Mouse (Mus musculus): ENCODE measurements at regions not wholly inside any gene's neighbourhood (a gene's known extent, or its start where the extent isn't known, plus 50 kb on each side); places are given as distances from the start of the nearest gene placed in this dataset.

DNA sequence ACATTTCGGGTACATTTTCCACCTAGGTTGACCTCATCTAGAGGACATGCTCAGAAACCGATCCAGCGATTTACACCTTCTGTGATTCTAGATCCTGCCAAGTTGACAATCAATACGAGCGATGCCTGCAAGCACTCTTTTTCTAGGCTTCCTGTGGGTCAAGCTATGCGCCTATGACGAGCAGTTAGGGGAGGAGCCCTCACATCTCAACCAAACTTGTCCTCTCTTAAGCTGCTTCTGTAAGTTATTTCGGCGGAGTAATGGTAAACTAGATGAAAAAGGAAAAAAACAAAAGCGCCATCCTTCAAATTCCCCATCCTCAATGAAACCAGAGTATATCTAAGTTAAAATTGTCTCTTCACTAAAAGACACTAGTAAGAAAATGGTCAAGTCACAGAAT lies 858.5 kb downstream of the Zfp704 start:
- H3K27me3 ChIP-seq (ENCODE audit: control insufficient read depth, insufficient read depth, low read length): no peaks in the 10 kb centered on the region
- H3K4me2 ChIP-seq (ENCODE audit: low read length): no peak overlapping the region
- no peak overlapping the region for H3K27ac ChIP-seq (replicated peaks; ENCODE audit: low read depth, low read length)
- DNase-seq (no peak), ATAC-seq (ENCODE audit: low FRiP score, low TSS enrichment) (no peak)
- H3K36me3 ChIP-seq (ENCODE audit: control insufficient read depth, insufficient read depth, low read length): no peaks in the 10 kb centered on the region
- no peak overlapping the region for H3K4me3 ChIP-seq (replicated peaks; ENCODE audit: low read depth, low read length)
- no peaks in the 10 kb centered on the region for H3K9me3 ChIP-seq (ENCODE audit: control insufficient read depth, low read length)
- 0 out of 2 replicates have a peak, but pooled peaks cover 5% of the 10 kb centered on the region for H3K4me1 ChIP-seq (ENCODE audit: control insufficient read depth, insufficient read depth, low read length)
- H3K9ac ChIP-seq (replicated peaks; ENCODE audit: low read length): no peak overlapping the region
- 91% methylated on average over 10 of the region's 10 CpGs for WGBS

DNA sequence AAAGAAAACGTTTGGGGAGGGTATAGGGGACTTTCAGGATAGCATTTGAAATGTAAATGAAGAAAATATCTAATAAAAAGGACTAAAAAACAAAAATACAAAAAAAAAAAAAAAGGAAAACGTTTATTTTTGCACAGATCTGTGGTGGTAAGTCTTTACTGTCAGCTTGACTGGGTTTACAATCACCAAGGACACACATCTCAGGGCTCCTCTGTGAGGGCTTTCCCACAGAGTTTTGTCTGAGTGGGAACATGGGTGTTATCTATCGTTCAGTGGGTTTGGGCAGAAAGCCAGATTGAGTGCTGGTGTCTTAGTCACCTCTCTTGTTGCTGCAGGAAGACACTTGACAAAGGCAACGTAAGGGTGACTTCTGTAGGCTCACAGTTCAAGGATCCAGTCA lies 859.0 kb downstream of the Zfp704 start:
- no peak overlapping the region for H3K9ac ChIP-seq (replicated peaks; ENCODE audit: low read length)
- no peaks in the 10 kb centered on the region for H3K27me3 ChIP-seq (ENCODE audit: control insufficient read depth, insufficient read depth, low read length)
- DNase-seq (no peak), ATAC-seq (ENCODE audit: low FRiP score, low TSS enrichment) (no peak)
- no peaks in the 10 kb centered on the region for H3K36me3 ChIP-seq (ENCODE audit: control insufficient read depth, insufficient read depth, low read length)
- 68% methylated on average over 4 of the region's 4 CpGs for WGBS
- H3K4me1 ChIP-seq (ENCODE audit: control insufficient read depth, insufficient read depth, low read length): 0 out of 2 replicates have a peak, but pooled peaks cover 5% of the 10 kb centered on the region
- no peak overlapping the region for H3K4me3 ChIP-seq (replicated peaks; ENCODE audit: low read depth, low read length)
- H3K4me2 ChIP-seq (ENCODE audit: low read length): no peak overlapping the region
- no peaks in the 10 kb centered on the region for H3K9me3 ChIP-seq (ENCODE audit: control insufficient read depth, low read length)
- H3K27ac ChIP-seq (replicated peaks; ENCODE audit: low read depth, low read length): no peak overlapping the region

DNA sequence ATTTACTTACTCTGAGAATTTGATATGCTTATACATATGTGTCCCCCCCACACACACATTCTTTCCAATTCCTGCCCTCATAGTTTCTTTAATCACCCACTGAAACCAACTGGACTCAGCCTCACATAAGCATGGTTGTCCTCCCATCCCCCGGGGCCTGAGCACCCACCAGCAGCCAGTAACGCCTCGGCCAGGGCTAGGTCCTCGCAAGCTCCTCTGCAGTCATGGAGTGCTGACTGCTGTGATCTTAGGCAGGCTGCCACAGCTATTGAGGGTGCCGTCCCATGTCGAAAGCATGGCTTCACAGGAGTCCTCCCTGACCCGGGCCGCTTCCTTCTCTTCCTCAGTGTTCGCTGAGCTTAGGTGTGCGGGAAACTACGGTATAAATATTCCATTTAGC lies 859.7 kb downstream of the Zfp704 start:
- H3K27ac ChIP-seq (replicated peaks; ENCODE audit: low read depth, low read length): no peak overlapping the region
- no peak for ATAC-seq (ENCODE audit: low FRiP score, low TSS enrichment)
- 0 out of 2 replicates have a peak, but pooled peaks cover 5% of the 10 kb centered on the region for H3K4me1 ChIP-seq (ENCODE audit: control insufficient read depth, insufficient read depth, low read length)
- no peak overlapping the region for H3K4me3 ChIP-seq (replicated peaks; ENCODE audit: low read depth, low read length)
- 91% methylated on average over 11 of the region's 11 CpGs for WGBS
- no peak overlapping the region for H3K9ac ChIP-seq (replicated peaks; ENCODE audit: low read length)
- no peaks in the 10 kb centered on the region for H3K27me3 ChIP-seq (ENCODE audit: control insufficient read depth, insufficient read depth, low read length)
- H3K36me3 ChIP-seq (ENCODE audit: control insufficient read depth, insufficient read depth, low read length): no peaks in the 10 kb centered on the region
- H3K9me3 ChIP-seq (ENCODE audit: control insufficient read depth, low read length): no peaks in the 10 kb centered on the region
- H3K4me2 ChIP-seq (ENCODE audit: low read length): no peak overlapping the region
- DNase-seq: no peak

DNA sequence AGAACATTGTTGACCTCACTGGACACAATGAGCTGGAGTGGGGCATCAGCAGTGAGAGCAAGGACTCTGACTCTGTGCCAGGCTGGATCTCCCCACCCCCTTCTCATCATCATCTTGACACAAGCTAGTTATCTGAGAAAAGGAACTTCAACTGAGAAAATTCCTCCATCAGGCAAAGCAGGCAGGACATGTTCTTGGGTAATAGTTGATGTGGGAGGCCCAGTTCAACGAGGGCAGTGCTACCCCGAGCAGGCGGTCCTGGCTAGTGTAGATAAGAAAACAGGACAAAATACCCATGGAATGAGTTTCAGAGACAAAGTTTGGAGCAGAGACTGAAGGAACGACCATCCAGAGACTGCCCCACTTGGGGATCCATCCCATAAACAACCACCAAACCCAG lies 862.7 kb downstream of the Zfp704 start:
- ATAC-seq (ENCODE audit: low FRiP score, low TSS enrichment) (no peak), DNase-seq (no peak)
- Histone ChIP-seq H3K9ac (replicated peaks; ENCODE audit: low read length) (no peak overlapping the region), H3K27ac (replicated peaks; ENCODE audit: low read depth, low read length) (no peak overlapping the region), H3K4me2 (ENCODE audit: low read length) (no peak overlapping the region), H3K4me3 (replicated peaks; ENCODE audit: low read depth, low read length) (no peak overlapping the region), H3K36me3 (ENCODE audit: control insufficient read depth, insufficient read depth, low read length) (no peaks in the 10 kb centered on the region), H3K4me1 (ENCODE audit: control insufficient read depth, insufficient read depth, low read length) (no peaks in the 10 kb centered on the region), H3K27me3 (ENCODE audit: control insufficient read depth, insufficient read depth, low read length) (no peaks in the 10 kb centered on the region), H3K9me3 (ENCODE audit: control insufficient read depth, low read length) (no peaks in the 10 kb centered on the region)
- WGBS: 94% methylated on average over 4 of the region's 4 CpGs

DNA sequence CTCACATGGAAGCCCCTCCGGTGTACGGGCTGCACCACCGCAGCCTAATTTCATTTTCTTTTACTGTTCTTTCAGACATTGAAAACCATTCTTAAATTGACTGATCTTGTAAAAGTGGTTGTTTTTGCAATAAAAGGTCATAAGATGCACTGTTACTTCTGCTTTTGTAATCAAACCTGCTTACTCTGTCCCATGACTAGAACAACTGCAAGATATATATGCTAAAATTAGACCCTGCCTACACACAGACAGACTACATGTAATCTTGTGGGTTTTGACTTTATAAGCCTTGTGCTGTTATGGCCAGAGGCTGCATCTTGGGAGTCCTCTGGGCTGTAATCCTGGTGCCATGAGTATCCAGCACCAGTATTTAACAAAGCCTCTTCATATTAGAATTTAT lies 863.2 kb downstream of the Zfp704 start:
- no peak overlapping the region for H3K4me2 ChIP-seq (ENCODE audit: low read length)
- ATAC-seq (ENCODE audit: low FRiP score, low TSS enrichment) (no peak), DNase-seq (no peak)
- H3K4me1 ChIP-seq (ENCODE audit: control insufficient read depth, insufficient read depth, low read length): no peaks in the 10 kb centered on the region
- no peak overlapping the region for H3K4me3 ChIP-seq (replicated peaks; ENCODE audit: low read depth, low read length)
- H3K9ac ChIP-seq (replicated peaks; ENCODE audit: low read length): no peak overlapping the region
- 98% methylated on average over 3 of the region's 3 CpGs for WGBS
- no peaks in the 10 kb centered on the region for H3K9me3 ChIP-seq (ENCODE audit: control insufficient read depth, low read length)
- no peak overlapping the region for H3K27ac ChIP-seq (replicated peaks; ENCODE audit: low read depth, low read length)
- no peaks in the 10 kb centered on the region for H3K36me3 ChIP-seq (ENCODE audit: control insufficient read depth, insufficient read depth, low read length)
- no peaks in the 10 kb centered on the region for H3K27me3 ChIP-seq (ENCODE audit: control insufficient read depth, insufficient read depth, low read length)

DNA sequence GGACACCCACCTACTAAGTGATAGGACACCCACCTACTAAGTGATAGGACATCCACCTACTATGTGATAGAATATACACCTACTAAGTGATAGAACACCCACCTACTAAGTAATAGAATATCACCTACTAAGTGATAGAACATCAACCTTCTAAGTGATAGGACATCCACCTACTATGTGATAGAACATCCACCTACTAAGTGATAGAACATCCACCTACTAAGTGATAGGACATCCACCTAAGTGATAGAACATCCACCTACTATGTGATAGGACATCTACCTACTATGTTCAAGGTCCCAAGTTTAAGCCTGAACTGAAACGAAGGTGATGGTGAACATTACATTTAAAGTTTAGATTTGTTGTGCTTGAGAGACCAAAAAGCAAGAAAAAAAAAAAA lies 863.8 kb downstream of the Zfp704 start:
- H3K27me3 ChIP-seq (ENCODE audit: control insufficient read depth, insufficient read depth, low read length): no peaks in the 10 kb centered on the region
- H3K4me2 ChIP-seq (ENCODE audit: low read length): no peak overlapping the region
- no peaks in the 10 kb centered on the region for H3K4me1 ChIP-seq (ENCODE audit: control insufficient read depth, insufficient read depth, low read length)
- DNase-seq: no peak
- ATAC-seq (ENCODE audit: low FRiP score, low TSS enrichment): no peak
- no peak overlapping the region for H3K9ac ChIP-seq (replicated peaks; ENCODE audit: low read length)
- no peak overlapping the region for H3K4me3 ChIP-seq (replicated peaks; ENCODE audit: low read depth, low read length)
- no peaks in the 10 kb centered on the region for H3K36me3 ChIP-seq (ENCODE audit: control insufficient read depth, insufficient read depth, low read length)
- no peaks in the 10 kb centered on the region for H3K9me3 ChIP-seq (ENCODE audit: control insufficient read depth, low read length)
- 100% methylated on average over 1 of the region's 1 CpGs for WGBS
- H3K27ac ChIP-seq (replicated peaks; ENCODE audit: low read depth, low read length): no peak overlapping the region

DNA sequence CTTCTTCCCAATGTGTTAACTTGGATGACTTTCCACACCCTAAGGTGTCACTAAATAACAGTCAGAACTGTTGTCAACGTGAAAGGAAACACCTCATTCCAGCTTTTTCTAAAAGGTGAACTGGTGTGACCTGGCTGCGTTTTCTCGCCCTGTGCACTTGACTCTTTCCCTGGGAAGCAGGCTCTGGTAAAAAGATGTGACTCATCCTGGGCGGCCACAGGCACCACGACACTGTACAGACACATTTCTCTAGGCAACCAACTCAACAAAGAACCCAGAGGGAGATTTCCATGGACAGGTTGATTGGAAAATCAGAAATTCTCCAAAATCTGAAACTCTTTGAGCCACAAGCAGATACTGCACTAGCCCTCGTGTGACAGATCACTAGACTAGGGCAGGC lies 865.0 kb downstream of the Zfp704 start:
- Histone ChIP-seq H3K36me3 (ENCODE audit: control insufficient read depth, insufficient read depth, low read length) (no peaks in the 10 kb centered on the region), H3K4me1 (ENCODE audit: control insufficient read depth, insufficient read depth, low read length) (no peaks in the 10 kb centered on the region), H3K27me3 (ENCODE audit: control insufficient read depth, insufficient read depth, low read length) (no peaks in the 10 kb centered on the region), H3K9ac (replicated peaks; ENCODE audit: low read length) (no peak overlapping the region), H3K9me3 (ENCODE audit: control insufficient read depth, low read length) (no peaks in the 10 kb centered on the region), H3K4me2 (ENCODE audit: low read length) (no peak overlapping the region), H3K27ac (replicated peaks; ENCODE audit: low read depth, low read length) (no peak overlapping the region), H3K4me3 (replicated peaks; ENCODE audit: low read depth, low read length) (no peak overlapping the region)
- 78% methylated on average over 6 of the region's 6 CpGs for WGBS
- no peak for DNase-seq
- ATAC-seq (ENCODE audit: low FRiP score, low TSS enrichment): no peak

DNA sequence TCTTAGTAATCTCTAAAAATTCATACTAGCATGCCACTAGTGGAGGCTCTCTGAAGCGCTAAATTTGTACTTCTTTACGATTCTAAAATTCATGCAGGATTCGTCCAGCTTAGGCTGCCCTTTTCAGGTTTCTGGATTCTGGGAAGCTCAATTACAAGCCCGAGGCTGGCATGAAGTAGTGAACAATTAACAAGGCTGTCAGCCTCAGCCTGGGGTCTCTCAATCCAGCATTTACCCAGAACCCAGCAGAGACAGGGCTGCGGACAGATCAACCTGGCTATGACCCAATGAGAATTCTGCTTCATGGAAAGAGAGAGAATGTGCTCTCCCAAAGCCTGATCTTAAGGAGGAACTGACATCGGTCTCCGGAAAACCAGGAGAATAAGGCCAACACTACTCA lies 866.2 kb downstream of the Zfp704 start:
- H3K27ac ChIP-seq (replicated peaks; ENCODE audit: low read depth, low read length): no peak overlapping the region
- ATAC-seq (ENCODE audit: low FRiP score, low TSS enrichment): no peak
- WGBS: 83% methylated on average over 7 of the region's 7 CpGs

DNA sequence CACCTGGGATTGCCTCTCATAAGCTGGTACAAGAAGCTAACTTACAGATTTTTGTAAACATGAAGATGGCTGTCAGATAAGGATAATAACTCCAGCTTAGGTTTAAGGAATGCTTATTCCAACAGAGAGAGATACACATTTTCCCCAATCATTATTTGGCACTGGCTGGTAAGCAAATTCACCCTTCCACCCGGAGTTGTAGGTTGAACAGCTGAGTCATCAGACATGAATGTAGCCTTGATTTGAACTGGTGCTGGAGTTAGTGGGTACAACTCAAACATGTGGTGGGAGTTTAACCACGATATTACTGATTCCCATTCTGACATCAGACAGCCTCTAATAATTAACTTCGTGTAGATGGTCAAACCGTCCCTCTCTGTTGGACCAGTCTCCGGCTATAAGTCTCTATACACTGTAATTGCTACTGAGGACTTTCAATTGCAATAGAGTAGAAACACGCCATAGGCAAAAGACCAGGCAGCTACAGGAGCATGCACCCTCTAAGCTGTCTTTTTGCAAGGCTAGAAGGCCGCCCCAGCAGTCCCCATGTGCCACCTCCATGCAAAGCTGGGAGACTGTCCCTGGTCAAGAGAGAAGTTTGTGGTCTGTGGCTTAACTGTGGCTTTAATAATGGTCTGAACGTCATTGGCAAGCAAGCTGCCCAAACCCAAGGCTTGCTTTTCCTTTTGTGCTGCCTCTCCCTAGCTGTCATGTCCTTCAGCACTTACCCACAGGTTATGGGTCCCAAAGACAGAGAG lies 868.4 kb downstream of the Zfp704 start:
- Histone ChIP-seq H3K36me3 (ENCODE audit: control insufficient read depth, insufficient read depth, low read length) (no peaks in the 10 kb centered on the region), H3K9ac (replicated peaks; ENCODE audit: low read length) (no peak overlapping the region), H3K27ac (replicated peaks; ENCODE audit: low read depth, low read length) (no peak overlapping the region), H3K9me3 (ENCODE audit: control insufficient read depth, low read length) (no peaks in the 10 kb centered on the region), H3K4me2 (ENCODE audit: low read length) (no peak overlapping the region), H3K4me1 (ENCODE audit: control insufficient read depth, insufficient read depth, low read length) (no peaks in the 10 kb centered on the region), H3K4me3 (replicated peaks; ENCODE audit: low read depth, low read length) (no peak overlapping the region), H3K27me3 (ENCODE audit: control insufficient read depth, insufficient read depth, low read length) (no peaks in the 10 kb centered on the region)
- 90% methylated on average over 8 of the region's 8 CpGs for WGBS
- ATAC-seq (ENCODE audit: low FRiP score, low TSS enrichment): no peak
- no peak for DNase-seq

More for the DNA sequence above, 866.2 kb downstream of the Zfp704 start:
- no peaks in the 10 kb centered on the region for H3K9me3 ChIP-seq (ENCODE audit: control insufficient read depth, low read length)
- H3K4me2 ChIP-seq (ENCODE audit: low read length): no peak overlapping the region
- H3K4me1 ChIP-seq (ENCODE audit: control insufficient read depth, insufficient read depth, low read length): no peaks in the 10 kb centered on the region
- DNase-seq: no peak
- H3K4me3 ChIP-seq (replicated peaks; ENCODE audit: low read depth, low read length): no peak overlapping the region
- no peaks in the 10 kb centered on the region for H3K27me3 ChIP-seq (ENCODE audit: control insufficient read depth, insufficient read depth, low read length)
- H3K9ac ChIP-seq (replicated peaks; ENCODE audit: low read length): no peak overlapping the region
- no peaks in the 10 kb centered on the region for H3K36me3 ChIP-seq (ENCODE audit: control insufficient read depth, insufficient read depth, low read length)
